Mouse (Mus musculus) embryo, embryonic 9.5 days (tissue): Measurements from ENCODE around the gene Prss40.
A peak's percentile ranks its signal among the peaks of the same experiment; 100 is the strongest.

ENCODE experiments used
- DNase-seq: peaks from one replicate; pipeline ENCODE4 v3.0.0-alpha.2; 2017; ENCODE audit errors: extremely low spot score

Gene Prss40

DNA sequence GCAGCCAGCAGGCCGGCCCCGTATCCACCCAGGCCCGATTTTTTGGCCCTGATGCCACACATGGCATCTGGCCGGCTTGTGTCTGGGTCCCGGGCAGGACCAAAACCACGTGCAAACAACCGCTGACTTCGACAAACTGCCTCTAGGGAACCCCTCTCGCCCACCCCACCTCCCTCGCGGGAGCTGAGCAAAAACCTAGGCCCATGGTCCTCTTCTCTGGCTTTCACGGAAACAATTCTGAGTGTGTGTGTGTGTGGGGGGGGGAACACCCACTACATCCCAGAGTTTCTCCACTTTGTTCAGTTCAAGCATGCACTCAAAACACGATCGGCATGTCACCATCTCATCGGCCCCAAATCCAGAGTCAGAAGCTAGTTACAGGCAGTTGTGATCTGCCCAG, at the start of gene Prss40:
Prss40 (minus strand) TSS at position 101 of the 400 bp plus-strand sequence.
- DNase-seq = no peak

DNA sequence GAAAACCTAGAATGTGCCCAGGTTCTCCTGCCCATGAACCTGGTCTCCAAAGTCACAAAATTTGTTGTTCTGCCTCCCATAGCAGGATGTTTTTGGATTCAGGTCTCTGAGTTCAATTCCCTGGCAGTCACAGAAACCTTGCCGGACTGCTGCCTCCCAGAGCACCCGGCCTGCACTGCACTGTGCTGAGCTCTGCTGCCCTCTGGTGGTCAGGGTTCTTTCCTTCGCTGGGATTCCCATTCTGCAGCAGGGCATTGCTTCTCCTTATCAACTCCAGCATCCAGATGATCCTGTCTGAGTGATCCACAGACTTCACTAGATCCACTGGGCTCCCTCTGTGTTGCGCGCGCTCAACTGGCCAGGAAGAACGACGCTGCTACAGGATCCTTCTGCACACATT, 41.6 kb upstream of the Prss40 start:
- DNase-seq = peak; percentile 75

DNA sequence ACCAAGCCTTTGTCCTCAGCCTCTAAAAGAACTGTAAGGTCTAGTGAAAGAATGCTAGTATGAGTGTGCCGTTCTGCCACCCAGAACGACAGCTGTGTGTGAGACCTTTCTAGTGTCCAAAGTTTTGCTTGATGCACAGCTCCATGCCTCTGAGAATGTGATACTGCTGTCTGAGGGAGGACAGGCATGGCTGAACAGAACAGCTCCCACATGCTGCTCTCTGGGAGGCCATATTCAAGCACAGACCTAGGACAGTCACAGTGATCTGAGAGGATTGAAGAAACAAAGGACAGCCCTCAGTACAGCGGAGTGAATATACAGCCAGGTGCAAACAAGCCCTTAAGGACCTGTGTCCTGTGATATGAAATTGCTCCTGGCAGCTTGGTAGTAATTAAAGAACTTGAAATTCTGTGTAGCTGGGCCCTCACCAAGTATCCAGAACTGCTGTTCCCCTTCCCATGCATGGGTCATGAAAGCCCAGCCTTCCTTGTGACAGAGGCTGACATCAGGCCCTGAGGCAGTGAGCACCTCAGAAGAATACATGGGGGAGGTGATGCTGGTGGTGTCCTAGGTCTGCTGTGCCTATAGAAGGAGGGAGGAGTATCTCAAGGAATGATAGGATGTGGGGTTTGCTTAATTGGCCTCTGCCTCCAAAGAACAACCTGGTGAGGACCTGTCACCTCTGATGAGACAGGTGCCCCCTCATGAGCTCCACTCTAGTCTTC, 40.7 kb upstream of the Prss40 start:
- no peak for DNase-seq

DNA sequence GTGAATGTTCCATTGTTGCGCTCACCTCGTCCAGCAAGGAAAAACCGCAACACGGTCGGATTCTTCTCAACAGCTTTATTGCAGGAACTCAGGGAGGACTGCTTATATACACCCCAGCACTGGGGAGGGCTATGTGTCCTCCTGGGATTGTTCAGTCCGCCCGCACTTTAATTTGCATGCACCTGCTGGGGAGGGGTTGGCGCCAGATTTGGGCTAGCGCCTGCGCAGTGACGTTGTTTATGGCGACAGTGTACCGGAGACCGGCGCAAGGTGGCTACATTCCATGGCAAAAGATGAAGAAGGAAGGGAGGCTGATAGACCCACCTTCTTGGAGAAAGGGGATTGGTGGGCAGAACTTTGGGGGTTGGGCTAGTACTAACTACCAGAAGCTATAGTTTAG, 39.3 kb upstream of the Prss40 start:
- DNase-seq = no peak

DNA sequence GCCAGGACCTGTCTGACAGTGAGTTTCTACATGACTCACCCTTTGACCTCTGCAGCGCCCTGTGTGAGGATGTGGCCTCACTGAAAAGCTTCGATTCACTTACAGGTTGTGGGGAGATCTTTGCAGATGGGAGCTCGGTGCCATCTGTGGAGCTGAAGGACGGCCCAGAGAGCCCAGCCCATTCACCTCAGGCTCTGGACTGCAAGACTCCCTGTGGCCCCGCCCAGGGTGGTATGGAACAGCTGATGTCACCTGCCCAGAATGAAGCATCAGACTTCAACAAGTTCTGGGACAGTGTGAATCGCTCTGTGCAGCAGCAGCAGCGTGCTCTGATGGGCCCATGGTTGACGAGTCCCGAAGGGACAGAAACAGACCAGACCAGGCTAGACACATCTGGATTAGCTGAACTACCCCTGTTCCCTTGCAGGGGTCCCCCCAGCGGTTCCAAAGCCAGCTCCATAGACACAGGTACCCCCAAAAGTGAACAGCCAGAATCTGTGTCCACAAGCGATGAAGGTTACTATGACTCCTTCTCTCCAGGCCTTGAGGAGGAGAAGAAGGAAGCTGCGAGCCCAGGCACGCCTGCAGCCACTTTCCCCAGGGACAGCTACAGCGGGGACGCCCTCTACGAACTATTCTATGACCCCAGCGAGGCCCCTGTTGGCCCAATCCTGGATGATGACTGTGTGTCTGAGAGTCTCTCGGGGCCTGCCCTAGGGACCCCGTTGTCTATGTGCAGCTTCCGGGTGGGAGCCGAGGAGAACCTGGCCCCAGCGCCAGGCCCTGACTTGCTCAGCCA, 26.8 kb upstream of the Prss40 start:
- no peak for DNase-seq

DNA sequence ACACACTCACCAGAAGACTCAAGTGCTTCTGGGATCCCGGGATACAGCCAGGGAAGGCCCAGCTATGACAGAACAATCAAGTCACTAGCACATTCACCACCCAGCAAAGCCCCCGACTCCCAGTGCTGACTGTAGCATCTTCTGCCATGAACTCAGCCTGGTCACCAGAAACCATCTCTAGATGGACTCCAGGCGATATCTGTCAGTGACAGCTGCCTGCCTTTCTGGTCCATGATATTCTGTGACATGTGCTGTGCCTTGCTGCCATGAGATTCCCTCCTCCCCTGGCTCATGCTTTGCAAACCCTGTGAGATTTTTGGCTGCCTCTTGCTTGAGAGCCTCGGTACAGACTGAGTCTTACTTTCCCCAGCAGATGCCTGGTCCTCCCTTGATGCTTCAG, 24.0 kb upstream of the Prss40 start:
- DNase-seq = no peak

DNA sequence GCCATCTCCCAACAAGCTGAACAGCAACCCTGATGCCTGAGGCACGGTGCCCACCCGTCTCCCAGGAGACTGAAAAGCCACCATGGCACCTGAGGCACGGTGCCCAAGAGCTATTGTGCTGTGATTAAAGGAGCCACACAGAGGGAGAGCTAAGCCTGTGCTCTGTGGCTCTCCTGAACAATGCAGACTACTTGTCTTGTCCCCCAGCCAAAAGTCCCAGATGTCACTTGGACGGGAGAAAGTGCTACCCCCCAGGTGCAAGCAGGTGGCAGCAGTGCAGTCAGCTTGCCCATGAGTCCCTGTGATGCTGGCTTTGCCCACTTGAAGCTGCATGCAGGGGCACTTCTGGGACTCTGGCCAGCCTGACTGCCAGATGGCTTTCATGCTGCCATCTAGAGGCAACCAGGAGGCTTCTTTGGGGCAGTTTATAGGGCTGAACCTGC, 23.1 kb upstream of the Prss40 start:
- no peak for DNase-seq

DNA sequence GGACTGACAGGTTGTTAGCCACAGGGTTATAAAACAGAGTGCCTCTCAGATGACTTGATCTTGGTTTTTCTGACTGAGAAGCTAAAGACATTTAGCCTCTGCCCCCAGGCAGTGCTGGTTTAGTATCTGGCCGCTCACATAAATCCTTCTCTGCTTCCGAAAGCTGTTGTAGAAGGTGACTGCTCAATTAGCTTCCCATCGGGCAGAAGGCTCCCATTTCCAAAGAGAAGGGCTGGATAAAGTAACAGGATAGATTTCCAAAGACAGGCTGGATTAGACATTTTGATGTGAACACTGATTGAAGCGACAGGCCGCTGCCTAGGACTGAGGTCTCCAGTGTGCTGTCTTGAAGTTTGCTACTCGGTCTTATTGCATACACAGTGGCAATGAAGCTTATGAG, 21.5 kb upstream of the Prss40 start:
- DNase-seq = no peak

DNA sequence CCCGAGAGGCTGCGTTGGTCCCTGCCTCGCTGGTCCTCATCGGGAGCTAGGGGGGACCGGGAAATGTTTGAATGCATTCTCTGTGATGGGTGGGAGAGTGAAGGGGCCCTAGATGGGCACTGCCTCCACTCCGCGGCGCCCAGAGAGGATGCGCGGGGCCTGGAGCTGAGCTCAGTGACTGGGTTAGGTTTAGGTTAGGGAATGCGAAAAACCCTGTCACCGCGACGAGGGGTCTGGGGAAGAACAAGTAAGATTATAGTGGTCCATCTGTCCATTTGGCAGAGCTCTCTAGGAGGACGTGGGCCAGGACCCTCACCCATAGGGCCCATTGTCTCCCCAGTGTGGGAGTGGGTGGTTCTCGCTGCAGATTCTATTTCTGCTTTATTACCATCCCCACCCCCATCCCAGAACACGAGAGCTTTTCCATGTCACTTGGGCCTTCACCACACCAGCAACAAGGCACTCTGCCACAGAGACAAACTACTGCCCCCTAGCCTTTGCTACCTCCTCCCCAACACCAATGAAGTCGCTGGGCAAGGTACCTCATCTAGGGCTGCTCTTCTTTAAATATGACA, 19.1 kb upstream of the Prss40 start:
- no peak for DNase-seq

DNA sequence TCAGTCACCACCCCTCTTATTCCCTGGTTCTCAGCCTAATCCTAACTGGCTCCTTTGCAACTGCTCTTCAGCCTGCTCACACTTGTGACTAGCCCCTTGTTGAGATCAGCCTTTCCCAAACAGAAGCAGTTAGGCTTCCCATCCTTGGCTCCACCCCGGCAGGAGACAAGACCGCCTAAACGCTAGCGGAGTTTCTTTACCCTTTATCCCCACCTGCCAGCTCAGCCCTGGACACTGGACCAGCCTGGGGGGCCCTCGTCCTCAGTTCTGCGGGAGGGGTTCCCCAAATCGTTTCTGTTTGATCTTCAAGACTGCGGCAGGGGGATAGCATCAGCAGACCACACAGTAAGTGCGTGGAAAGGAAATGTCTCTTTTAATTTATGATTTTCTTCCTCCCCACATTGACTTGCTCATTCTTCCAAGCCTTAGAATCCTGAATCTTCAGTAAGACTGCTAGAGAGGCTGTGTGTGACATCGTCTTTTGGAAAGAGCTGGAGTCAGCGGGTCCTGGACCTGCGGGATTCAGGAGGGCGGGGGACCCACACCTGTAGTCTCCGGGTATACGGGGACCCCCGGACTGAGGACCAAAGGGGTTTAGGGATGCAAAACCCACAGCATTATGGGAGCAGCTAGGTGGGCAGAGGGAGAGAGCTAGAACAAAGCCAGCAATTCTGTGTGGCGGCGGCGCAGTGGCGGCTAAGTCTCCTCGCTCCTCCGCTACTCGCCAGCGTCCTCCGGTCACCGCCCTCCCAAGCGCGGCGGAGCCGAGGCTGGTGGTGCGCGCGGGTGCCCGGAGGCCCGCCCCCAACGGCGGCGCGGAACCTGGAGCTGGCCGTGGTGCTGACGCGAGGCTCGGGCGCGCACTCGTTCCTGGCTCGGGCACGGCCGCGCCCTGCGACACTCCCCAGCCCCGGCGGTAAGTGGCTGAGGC, 18.4 kb upstream of the Prss40 start, which contains the start of gene Amer3:
Amer3 (plus strand) TSS at position 807 of the 931 bp plus-strand sequence.
- DNase-seq = peak; percentile 84

DNA sequence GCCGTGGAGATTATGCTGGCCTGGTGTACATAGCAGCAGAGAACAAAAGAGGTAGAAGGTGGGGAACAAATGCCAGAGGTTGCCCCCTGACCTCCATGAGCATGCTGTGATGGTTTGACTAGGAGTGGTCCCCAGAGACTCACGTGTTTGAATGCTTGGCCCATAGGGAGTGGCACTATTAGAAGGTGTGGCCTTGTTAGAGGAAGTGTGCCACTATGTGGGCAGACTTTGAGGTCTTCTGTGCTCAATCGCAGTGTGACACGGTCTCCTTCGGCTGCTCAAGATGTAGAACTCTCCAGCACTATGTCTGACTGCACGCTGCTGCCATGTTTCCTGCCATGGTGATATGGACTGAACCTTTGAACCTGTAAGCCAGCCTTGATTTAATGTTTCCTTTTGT, 12.5 kb upstream of the Prss40 start:
- DNase-seq = no peak

DNA sequence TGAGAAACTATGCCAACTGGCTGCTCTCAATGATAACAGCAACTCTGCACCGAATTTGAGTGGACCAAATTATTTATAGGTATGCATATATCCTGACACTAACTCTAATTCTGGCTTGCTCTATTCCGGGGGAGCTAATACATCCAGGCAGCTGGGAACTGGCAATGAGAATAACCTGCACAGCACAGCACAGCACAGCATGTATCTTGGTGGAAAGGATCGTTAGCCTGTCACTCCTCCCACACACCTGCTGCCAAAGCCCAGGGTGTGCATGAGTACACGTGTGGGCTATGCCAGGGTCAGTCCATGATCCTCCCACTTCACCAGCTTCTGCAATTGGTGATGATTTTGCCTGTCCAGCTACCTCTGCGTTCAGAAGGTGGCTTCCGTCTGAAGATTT, 10.7 kb upstream of the Prss40 start:
- DNase-seq = no peak

DNA sequence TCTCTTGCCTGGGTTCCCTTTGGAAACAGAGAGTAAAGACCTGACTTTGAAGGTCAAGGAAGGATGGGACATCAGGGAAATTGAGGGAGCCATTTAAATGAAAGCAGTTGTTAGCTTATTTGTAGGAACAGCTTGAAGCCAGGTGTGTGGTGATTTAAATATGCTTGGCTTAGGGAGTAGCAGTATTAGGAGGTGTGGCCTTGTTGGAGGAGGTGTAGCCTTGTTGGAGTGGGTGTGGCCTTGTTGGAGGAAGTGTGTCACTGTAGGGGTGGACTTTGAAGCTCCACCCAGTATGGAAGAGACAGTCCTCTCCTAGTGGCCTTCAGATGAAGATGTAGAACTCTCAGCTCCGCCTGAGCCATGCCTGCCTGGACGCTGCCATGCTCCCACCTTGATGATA, 9.1 kb upstream of the Prss40 start:
- no peak for DNase-seq

DNA sequence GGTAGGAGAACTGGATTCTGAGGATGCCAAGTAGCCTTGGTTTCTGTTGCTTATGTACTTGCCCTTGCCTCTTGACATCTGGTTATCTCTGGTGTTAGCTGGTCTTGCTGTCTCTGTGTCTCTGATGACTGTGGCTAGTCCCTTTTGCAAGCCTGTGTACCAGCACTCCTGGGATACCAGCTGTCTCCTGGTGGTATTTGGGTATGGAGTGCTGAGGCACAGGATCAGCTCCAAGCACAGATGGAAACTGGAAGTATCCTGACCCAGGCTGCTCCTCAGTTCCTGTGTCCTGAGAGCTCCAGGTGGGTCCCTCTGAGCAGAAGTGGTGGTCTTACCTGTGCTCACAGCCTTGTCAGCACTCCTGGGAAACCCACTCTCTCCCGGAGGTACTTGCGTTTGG, 7.4 kb upstream of the Prss40 start:
- no peak for DNase-seq

DNA sequence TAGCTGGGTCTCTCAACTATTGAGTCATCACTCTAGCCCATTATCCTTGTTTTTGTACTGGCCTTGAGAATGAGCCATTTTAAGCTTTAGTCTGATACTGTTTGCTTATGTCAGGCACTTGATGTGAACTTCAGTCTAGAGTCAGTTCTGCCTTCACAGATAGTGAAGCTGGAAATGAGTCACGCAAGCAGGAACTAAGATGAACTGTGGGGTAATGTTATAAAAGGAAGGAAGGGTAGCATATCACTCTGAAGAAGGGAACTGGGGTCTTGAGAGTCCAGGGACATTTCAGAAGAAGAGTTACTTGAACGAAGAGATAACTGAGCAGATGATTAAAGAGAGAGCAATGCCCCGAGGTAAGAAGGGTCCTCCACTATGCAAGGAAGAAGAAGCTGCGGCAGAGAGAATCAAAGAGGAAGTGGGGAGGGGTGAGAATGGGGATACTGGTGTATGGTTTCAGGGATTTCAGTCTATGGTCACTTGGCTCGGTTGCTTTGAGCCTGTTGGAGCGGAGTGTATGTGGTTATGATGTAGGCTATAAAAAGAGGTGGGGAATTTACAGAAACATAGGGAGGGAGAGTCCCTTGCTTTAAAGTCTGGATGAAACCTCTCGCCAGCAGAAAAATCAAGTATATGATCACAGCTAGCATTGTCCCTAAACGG, 3.8 kb upstream of the Prss40 start:
- DNase-seq = no peak

DNA sequence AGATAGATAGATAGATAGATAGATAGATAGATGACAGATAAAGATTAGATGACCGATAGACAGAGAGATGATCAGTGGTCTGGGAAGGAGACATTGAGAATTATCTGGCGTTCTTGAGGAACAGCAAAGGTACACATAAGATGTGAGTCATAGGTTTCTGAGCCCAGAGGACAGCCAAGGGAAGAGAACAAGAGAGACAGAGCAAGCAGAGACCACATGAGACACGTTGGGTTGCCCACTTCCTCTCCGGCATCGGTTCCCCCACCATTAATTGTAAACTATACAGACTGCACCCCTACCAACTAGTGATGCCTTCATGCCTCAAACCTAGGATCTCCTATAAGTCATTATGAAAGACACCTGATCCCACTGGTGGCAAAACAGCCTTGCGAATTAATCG, 6.5 kb downstream of the Prss40 start:
- DNase-seq = no peak

DNA sequence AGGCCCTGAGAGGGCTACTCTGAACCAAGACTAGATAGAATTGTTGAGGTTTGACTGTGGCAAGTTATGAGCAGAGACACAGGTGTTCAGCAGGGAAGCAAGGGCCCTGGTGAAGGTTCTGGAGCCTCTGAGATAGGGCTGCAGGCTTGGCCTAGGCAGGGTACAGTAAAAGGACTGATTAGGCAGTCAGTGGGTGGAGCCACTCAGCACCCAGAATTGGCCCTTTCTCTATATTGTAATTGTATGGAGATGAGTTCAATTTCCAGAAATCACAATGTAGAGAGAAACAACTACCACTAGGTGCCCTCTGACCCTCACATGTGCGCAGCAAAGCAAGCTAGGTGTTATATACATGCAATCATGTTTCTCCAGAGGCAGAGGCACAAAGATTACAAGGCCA, 7.1 kb downstream of the Prss40 start:
- no peak for DNase-seq

DNA sequence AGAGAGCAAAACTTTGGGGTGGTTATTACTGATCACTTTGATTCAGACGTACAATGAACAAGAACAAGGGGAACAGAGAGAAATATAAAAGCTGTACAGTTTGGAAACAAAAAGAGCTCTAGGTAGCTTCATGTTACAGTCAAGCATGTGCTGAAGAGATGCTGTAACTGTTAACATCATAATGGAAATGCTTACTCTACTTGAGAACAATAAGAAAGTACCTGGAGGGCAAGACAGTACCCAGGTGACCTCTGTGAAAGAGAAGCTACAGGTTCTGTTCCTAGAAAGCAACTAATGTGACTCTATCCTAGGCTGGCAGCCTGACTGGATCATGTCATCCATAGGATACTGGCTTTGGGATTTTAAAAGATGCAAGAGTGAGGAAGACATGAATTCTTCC, 13.7 kb downstream of the Prss40 start:
- no peak for DNase-seq

DNA sequence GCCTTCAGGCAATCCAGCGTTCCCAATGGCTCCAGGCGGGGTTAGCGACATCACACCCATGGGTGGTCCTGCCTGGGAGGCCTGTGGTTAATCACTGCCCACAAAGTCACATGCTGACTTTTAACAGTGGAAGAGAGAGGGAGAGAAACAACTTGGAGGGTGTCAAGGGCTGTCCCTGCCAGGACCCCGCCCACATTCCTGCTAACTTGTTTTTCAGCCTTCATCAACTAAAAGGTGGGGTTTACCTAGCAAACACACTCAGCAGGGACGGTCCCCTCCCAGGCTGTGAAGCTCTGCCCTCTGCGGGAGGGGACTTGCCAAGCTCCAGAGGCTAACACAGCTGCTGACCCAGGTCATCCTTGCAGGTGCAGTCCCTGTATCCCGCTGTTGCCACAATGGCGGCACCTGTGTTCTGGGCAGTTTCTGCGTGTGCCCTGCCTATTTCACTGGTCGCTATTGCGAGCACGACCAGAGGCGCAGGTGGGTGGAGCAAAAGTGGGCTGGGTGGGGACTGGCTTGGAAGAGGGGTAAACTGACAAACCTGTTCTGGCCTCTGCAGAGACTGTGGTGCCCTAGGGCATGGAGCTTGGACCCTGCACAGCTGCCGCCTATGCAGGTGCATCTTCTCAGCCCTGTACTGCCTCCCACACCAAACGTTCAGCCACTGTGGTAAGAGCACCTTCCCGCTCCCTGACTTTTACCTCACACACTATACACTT, 23.8 kb downstream of the Prss40 start:
- DNase-seq = peak; percentile 32

DNA sequence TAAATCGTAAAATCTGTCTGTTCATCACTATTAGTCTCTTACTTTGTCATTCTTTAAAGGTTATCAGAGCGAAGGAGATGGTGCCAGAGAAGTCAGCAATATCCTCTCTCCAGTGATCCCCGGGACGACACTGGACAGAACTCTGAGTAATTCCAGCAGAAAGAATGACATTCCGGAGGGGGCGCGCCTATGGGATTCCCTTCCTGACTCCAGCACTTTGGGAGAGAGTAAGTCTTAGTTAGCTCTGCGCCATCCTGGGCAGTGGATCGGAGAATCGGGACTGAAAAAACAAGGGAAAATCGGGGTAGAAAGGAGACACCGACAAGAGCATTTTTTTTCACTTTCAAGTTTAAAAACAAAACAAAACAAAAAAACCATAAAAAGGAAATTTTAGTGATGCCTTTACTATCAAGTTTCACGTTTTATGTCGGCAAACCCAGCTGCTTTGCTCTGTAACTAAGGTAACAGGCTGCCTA, 24.4 kb downstream of the Prss40 start:
- peak; percentile 23 for DNase-seq
